Mouse (Mus musculus) layer of hippocampus, postnatal 36 days (tissue): Measurements from ENCODE around the gene Trove2. TPM values are rescaled to one million over a fixed set of nuclear protein-coding genes. Genes with fewer than 3 reads are reported as not detected.
"Not testable (repeated sequence)": the region's sequence is repeated elsewhere in the genome, so short reads cannot be mapped to it uniquely, and the experiment has no call there.

ENCODE experiments used
- DNase-seq, 2 experiments: peaks; one replicate each; pipeline ENCODE4 v3.0.0; 2022
- total RNA-seq, 2 experiments: library from RNA; stranded (reverse); gene quantifications; 2 replicates each; pipeline ENCODE4 v1.2.3; 2021

The Trove2 gene
- total RNA-seq, 2 experiments from 2014 or later, result 32.0 to 32.4 TPM

DNA sequence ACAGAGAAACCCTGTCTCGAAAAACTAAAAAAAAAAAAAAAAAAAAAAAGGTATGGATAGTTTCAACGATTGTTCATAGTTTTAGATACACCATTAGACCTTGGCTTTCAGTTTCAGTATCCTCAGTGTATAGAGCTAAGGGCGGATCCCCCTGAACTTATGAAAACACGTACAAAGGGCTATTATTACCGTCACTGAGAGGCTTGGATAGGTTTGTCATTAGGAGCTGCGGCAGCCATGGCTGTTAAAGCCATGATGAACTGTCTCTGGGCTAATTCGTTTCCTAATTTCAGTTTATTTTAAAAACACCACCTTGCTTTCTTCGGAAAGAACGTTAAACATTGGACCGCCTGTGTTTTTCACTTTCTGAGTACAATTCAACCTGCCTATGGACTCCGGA is 38.1 kb downstream of the Trove2 start:
- DNase-seq, result no peak

DNA sequence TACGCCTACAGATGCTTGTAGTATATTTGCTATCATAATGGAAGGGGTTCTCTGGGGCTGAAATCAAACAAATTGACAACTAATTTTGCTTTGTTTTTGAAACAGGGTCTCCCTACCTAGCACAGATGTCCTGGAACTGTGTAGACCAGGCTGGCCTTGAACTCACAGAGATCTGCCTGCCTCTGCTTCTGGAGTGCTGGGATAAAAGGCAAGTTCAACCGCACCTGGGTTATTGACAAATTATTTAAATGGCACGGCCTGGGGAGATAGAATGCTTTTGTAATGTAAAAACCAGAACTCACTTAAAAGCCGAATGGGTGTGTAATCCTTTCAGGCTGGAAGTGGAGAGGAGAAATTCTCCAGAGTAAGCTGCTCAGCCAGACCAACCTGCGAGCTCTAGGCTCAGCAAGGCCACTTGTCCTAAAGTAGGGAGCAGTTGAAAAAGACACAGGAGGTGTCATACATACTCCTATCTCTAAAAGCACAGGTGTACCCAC is 42.9 kb downstream of the Trove2 start:
- DNase-seq, result no peak

DNA sequence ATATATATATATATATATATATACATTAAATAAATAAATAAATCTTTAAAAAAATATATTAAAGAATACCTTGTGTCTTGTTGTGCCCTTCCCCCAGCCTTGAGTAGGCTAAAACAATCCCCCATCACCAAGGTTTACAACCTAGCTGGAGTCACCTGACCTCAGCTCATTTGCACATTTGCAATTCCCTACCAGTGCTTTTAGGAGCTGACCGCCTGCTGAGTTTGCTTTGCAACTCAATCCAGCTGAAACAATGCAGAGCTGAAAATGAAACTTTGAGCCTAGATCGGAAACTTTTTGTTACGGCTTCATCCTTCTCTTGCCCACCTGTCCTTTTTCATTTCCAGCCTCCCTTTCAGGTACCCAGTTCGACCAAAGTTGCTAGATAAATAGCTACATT is 45.2 kb downstream of the Trove2 start:
- DNase-seq, result no peak

DNA sequence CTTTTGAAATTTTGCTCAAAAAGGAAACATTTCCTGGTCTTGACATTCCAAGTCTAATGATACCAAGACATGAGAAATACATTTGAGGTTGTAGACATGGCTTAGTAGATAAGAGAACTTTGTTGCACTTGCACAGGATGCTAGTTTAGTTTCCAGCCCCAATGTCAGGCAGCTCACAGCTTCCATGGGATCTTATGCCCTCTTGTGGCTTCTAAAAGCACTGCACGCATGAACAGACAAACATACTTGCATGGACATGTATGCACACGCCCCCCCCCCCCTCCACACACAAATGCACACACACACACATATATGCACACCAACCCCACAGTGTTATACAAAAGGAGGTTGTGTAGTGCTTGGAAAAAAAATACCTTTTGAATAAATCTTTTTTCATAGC is 46.0 kb downstream of the Trove2 start:
- no peak for DNase-seq

DNA sequence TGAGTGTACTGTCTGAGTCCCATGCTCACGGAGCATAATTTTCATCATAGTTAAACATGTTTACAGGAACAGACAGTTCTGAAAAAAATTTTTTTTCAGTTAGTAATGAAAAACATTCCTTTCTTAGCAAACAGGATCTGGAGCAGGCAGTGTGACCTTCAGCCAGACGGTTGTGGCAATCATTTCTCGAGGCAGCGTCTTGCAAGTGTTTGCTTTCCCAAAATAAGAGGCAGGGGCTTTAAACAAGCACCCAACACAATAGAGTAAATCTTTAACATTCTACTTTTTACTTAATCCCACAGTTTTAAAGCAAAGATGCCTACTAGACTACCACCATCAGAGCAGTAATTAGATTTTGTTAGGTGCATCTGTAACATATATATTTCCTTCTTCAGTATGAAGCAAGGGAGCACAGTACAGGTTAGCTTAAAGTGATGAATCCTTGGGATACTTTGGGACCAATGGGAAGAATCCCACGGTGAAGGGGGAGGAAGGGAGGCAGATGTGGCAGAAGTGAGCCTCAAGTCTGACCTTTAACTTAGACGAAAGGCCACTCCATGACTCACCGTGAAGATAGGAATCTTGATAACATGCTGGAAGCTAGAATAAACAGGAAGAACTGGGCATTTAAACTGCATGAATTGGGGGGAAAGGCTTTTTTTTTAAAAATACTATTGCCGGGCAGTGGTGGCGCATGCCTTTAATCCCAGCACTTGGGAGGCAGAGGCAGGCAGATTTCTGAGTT is 49.0 kb downstream of the Trove2 start:
- DNase-seq, result no peak

DNA sequence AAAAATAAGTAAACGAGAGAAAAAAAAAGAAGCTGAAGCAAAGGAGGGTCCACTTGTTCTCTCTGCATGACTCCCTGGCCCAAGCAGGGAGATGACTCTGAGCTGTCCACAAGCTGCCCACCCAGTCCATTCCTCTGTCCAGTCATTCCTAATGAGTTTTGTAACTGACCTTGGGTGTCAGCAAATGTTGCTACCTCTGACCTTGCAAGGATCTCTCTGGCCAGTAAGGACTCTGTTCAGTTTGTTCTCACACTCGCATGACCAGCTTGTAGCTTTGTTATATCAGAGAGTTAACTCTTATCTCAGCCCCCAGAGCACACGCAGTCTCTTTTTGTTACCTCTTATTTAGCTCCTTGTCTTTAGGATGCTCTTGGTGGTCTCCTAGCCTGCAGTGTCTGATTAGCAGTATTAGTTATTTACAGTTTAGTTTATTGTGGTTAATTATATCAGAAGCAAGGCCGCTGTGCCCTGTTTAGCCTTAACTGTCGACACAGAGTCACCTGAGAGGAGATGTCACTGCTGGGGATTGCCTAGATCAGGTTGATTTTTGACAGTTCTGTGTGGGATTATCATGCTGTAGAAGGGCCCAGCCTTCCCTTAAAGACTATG is 52.3 kb downstream of the Trove2 start:
- no peak for DNase-seq

DNA sequence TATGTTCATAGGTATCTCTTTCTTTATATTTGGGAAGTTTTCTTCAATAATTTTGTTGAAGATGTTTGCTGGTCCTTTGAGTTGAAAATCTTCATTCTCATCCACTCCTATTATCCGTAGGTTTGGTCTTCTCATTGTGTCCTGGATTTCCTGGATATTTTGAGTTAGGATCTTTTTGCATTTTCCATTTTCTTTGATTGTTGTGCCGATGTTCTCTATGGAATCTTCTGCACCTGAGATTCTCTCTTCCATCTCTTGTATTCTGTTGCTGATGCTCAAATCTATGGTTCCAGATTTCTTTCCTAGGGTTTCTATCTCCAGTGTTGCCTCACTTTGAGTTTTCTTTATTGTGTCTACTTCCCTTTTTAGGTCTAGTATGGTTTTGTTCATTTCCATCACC is 60.8 kb downstream of the Trove2 start, which contains the start of gene Glrx2:
Glrx2 (plus strand) TSS at position 301 of the 400 bp plus-strand sequence.
- DNase-seq, result not testable (repeated sequence)

DNA sequence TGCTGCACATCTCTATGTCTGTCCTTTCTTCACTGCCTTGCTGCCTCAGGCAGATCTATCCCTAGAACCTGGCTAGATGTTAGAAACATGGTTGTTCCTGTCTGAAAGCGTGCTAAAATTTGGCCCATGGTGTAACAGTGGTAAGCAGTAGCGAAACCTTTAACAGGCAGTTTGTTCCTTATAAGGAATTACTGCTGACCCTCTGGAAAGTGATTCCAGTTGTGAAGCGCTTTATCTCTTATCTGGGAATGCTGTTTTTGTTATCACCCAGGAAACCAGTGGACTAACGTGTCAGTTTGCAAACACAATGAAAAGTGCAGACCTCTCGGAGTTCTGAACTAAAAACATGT is 66.3 kb downstream of the Trove2 start:
- DNase-seq, result no peak

DNA sequence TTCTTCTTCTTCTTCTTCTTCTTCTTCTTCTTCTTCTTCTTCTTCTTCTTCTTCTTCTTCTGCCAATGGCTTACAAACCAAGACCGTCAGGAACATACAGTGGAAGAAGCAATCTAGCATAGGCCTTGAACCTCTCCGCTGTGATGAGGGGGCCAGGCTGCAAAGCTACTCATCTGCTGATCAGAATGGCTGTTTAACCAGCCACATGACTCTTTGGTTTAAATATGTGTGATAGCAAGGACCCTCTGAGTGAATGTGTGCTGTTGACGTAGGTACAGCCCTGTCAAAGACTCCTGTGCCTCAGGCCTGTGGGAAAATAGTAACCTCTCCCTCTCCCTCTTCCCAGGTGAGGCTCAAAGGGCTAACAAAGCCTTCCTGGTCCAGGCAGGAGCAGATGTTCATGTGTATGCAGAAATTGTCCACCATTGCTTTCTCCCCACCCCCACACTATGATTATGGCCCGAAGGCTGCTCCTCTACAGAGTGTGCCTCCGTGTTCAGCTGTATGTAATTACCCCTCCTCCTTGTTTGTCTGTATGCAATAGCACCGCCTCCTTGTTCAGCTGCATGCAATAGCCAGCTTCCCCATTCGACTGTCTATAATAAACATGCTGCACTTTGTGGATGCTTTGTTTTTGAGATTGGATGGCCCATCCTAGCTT is 66.8 kb downstream of the Trove2 start:
- DNase-seq, result no peak

DNA sequence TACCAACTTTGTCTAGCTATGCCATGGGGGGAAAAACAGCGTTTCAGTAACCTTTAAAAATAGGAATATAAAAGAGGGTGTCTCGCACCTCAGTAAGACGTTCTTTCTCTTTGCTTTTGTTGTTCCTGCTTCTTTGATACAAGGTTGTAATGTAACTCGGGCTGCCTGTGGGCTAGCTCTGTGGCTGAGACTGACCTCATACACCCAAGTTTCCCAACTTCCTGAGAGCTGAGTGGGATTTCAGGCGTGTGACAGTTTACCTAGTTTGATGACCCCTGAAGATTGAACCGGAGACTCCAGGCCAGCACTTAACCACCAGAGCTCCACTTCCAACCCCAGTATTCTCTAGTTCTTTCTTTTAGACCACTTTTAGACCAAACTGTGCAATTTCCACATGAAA is 68.5 kb downstream of the Trove2 start:
- DNase-seq, result no peak

DNA sequence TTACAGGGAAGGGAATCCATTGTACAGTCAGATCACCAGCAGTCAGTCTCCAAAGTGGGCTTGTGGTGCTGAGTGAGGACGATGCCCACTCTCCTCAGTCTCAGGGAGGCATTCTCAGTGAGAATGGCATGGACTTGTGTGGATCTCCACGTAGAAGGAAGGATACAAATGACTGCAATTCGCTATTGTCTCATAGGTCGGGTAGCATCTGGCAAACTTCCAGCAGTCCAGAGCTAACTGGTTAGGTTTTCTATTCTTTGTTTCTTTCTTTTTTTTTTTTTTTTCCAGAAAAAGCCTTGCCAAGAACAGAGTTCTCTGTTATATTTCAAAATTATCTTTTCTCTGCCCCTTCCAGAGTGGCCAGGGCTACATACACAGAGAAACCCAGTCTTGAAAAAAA is 69.9 kb downstream of the Trove2 start:
- DNase-seq, result no peak

DNA sequence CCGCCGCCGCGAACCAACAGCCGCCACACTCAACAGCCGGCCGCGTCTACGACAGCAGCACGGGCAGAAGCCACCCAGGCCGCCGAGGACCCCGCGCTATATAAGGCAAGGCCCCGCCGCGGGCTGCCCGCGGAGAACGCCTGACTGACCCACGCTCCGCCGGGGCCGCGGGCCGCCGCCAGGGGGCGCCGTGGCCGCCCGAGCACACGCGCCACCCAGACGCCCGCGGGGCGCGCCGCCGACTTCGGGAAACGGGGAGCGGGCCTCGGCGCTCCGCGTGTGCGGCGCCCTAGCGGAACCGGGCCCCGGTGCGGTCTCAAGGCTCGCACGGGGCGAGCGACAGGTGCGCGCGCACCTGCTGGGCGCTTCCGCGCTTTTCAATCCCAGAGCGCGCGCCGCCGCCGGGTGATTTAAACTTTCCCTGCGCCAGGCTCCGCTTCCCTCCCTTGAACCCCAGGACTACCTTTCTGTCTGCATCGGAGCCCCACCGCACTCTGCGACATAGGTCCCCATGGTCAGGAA is 74.1 kb downstream of the Trove2 start, which contains the start of gene Cdc73:
Cdc73 (minus strand) TSS at position 153 of the 522 bp plus-strand sequence.
- peak; percentile 90 to 91 for DNase-seq

DNA sequence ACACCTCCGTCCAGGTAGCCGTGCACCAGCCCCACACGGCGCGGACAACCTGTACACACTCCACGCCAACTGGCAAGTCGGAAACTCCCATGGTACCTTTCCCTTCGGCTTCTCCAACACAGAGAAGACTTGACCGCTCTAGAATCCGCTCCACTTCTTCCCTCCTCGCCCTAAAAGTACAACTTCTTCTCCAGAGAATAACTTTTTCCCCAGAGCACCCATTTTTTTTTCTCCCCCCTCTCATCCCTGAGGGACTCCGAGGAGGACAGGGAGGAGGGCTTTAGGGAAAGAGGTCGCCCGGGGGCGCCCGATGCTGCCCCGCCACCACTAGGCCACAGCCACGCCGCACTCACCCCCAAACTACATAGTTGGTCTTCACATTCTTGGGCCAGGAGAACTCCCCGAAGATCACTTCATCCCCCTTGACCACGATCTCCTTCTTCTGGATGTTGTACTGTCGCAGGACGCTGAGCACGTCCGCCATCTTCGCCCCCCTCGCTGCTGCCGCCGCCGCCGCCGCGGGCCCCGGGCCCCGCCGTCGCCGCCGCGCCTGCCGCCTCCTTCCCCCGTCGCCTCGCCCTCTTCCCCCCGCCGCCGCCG is 74.6 kb downstream of the Trove2 start:
- no peak for DNase-seq

DNA sequence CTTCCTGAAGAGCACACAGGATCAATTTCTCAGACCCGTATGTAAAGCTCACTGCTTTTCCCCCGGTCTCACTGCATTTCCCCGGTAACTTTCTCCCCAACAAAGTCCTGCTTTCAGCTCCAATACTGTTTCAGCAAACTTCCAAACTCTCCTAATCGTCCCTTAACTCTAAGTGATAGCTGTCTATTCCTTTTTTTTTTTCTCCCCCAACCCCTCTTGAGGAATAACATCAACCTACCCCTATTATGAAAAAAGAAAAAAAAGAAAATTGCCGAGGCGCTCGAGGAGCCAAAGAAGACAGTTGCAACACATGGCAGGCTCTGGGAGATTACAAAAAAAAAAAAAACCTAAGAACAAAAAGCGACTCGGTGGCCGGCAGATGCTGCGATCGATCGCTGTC is 75.1 kb downstream of the Trove2 start:
- no peak for DNase-seq

Other genes with a start within 250 kb of the Trove2 start
- 10 to 100 TPM; 21.2 to 21.6 TPM for gene B3galt2, start 136.4 kb downstream of the Trove2 start, total RNA-seq
- gene Cdc73, start 74.2 kb downstream of the Trove2 start, total RNA-seq, result 10 to 100 TPM; 74.8 to 80.2 TPM
- 100 to 1,000 TPM; 110 to 116 TPM for gene Glrx2, start 60.7 kb downstream of the Trove2 start, total RNA-seq
- gene Uchl5, start 204 bp upstream of the Trove2 start, total RNA-seq, result 10 to 100 TPM; 33.8 to 39.5 TPM
- 10 to 100 TPM; 35.6 to 38.7 TPM for gene Rgs2, start 227.1 kb upstream of the Trove2 start, total RNA-seq